Mouse (Mus musculus): ENCODE results near the gene Bid.
A peak's percentile ranks its signal among the peaks of the same experiment; 100 is the strongest.
"Not testable (repeated sequence)": the region's sequence is repeated elsewhere in the genome, so short reads cannot be mapped to it uniquely, and the experiment has no call there.

Bid gene

GRCm38 (mm10) chr6:120933670-120934069, 17.0 kb upstream of the Bid start:
- no peak for DNase-seq

GRCm38 (mm10) chr6:120932597-120932996, 15.9 kb upstream of the Bid start:
- DNase-seq: no peak

- DNase-seq: no peak
Observed at GRCm38 (mm10) chr6:120930450-120931306, 14.0 kb upstream of the Bid start.

- DNase-seq: no peak
Observed at GRCm38 (mm10) chr6:120929421-120929820, 12.8 kb upstream of the Bid start.

GRCm38 (mm10) chr6:120927765-120928164, 11.1 kb upstream of the Bid start:
- DNase-seq: peak; percentile 48

DNA sequence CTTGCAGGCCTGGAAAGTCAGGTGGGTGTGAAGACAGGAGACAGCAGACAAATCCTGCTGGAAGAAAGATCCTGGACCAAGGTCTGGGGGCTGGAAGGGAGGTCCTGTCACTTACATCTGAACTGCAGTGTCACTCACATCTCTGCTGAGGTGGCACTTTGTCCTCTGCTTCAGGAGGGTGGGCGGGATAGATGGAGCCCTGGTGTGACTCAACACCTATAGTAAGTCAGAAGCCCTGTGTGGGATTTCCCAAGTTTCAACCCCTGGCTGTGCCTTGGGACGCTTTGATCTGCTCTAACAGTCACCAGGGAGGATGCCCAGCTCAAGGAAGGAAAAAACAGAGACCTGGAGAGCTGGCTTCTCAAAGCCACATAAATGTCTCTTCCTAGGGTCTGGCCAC, 10.2 kb upstream of the Bid start:
- no peak for DNase-seq

DNA sequence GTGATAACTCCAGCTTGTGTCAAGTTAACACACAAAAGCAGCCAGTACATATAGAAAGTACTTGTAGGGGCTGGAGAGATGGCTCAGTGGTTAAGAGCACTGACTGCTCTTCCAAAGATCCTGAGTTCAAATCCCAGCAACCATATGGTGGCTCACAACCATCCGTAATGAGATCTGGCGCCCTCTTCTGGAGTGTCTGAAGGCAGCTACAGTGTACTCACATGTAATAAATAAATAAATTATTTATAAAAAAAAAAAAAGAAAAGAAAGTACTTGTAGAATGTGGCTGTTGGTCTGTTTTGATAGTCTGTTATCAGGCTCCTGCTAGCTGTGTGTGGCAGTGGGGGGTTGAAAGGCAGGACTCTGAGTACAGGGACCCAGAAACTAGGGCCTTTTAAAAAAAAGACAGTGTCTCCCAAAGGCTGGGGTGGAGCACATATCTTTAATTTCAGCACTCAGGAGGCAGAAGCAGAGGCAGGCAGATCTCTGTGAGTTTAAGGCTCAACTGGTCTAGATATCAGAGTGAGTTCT, 8.2 kb upstream of the Bid start:
- DNase-seq: not testable (repeated sequence)

GRCm38 (mm10) chr6:120917975-120918374, 1.3 kb upstream of the Bid start:
- DNase-seq: no peak

- DNase-seq: not testable (repeated sequence)
Observed at GRCm38 (mm10) chr6:120916972-120917881, 574 bp upstream of the Bid start.

- no peak for DNase-seq
Observed at GRCm38 (mm10) chr6:120915649-120915975, 1.0 kb downstream of the Bid start.

- DNase-seq: peak; percentile 28
Observed at GRCm38 (mm10) chr6:120914911-120915648, 1.6 kb downstream of the Bid start.

- no peak for DNase-seq
Observed at GRCm38 (mm10) chr6:120914533-120914910, 2.1 kb downstream of the Bid start.

- DNase-seq: no peak
Observed at GRCm38 (mm10) chr6:120913783-120914182, 2.9 kb downstream of the Bid start.

GRCm38 (mm10) chr6:120912931-120913330, 3.7 kb downstream of the Bid start:
- DNase-seq: no peak

- DNase-seq: peak; percentile 54
Observed at GRCm38 (mm10) chr6:120911213-120912007, 5.2 kb downstream of the Bid start.

DNA sequence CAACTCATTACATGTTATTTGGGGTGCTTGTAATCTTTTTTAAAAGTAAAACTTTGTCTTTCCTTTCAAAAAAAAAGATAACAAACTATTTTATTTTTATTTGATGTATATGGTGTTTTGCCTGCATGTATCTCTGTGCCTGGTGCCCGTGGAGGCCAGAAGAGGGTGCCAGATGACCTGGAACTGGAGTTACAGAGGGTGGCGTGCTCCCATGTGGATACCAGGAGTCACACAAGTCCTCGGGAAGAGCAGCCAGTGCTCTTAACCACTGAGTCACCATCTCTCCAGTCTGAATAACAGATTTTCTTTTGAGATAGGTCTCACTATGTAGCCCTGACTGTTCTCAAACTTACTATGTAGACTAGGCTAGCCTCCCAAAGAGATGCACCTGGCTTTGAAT, 7.2 kb downstream of the Bid start:
- DNase-seq: no peak

GRCm38 (mm10) chr6:120907876-120908597, 8.6 kb downstream of the Bid start:
- DNase-seq: not testable (repeated sequence)

GRCm38 (mm10) chr6:120906521-120906920, 10.1 kb downstream of the Bid start:
- no peak for DNase-seq

- DNase-seq: no peak
Observed at GRCm38 (mm10) chr6:120905111-120905510, 11.5 kb downstream of the Bid start.

DNA sequence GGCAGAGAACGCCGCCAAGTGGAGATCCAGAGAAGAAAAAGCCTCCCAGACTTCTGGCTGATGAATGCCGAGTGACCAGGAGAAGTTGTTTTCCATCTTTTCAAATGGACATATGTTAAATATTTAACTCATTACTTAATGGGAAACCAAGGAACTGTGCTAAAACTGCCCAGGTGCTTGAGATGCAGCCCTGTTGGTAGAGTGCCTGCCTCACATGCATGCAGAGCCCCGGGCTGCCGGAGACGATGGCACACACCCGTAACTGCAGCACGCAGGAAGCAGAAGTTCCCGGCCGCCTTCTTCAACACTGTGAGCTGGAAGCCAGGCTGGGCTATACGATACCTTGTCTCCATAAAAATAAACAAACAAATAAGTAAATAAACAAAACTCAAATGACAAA, 12.7 kb downstream of the Bid start:
- no peak for DNase-seq

DNA sequence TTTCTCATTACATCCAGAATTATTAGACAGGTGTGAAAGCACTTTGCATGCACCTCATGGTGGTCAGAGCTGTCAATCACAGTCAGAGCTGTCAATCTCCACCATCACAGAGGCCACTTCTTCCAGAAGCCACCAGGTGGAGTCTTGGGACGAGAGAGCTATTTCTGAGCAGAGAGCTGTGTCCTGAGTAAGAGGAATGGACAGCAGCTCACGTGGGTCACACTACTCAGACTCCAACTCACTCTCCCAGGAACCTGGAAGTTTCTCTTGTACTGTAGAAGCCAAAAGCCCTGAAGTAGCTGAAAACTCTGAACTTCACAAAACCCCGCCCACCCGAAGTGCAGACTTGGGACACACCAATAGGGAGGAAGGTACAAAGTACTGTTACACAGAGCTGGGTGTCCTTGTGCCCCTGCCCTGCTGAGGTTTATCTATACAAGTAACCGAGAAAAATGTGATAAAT, 13.2 kb downstream of the Bid start:
- DNase-seq: peak; percentile 32
